Mouse (Mus musculus) forebrain, embryonic 10.5 days (tissue): ENCODE measurements at regions not wholly inside any gene's neighbourhood (a gene's known extent, or its start where the extent isn't known, plus 50 kb on each side); places are given as distances from the start of the nearest gene placed in this dataset.

Source experiments
- DNase-seq: peaks from one replicate; pipeline ENCODE4 v3.0.0-alpha.2; 2017; ENCODE audit warnings: low spot score; ENCODE audit errors: extremely low spot score
- H3K27ac ChIP-seq: fragments of 300-500 bp; sonication (generic); 2 replicates; pipeline ENCODE4 v1.5.1; 2016; ENCODE audit warnings: mild to moderate bottlenecking
- H3K27me3 ChIP-seq: fragments of 300-500 bp; sonication (generic); 2 replicates; pipeline ENCODE4 v1.6.1; 2016; ENCODE audit warnings: mild to moderate bottlenecking; ENCODE audit not compliant: poor library complexity, severe bottlenecking
- H3K36me3 ChIP-seq: fragments of 300-500 bp; sonication (generic); replicated peaks from 2 replicates; pipeline ENCODE4 v1.6.1; 2016; ENCODE audit warnings: mild to moderate bottlenecking, moderate library complexity
- H3K4me1 ChIP-seq: fragments of 300-500 bp; sonication (generic); 2 replicates; pipeline ENCODE4 v1.6.1; 2016
- H3K4me3 ChIP-seq: fragments of 300-500 bp; sonication (generic); 2 replicates; pipeline ENCODE4 v1.5.1; 2016; ENCODE audit warnings: mild to moderate bottlenecking, moderate library complexity
- H3K9me3 ChIP-seq: fragments of 300-500 bp; sonication (generic); 2 replicates; pipeline ENCODE4 v1.6.1; 2016; ENCODE audit warnings: mild to moderate bottlenecking, moderate library complexity
- WGBS: fragments of 180-500 bp; shearing (Covaris S2); methylation state at CpG from one replicate; pipeline ENCODE4 v1.1.7; 2016; 5-methylcytosine and 5-hydroxymethylcytosine counted together

DNA sequence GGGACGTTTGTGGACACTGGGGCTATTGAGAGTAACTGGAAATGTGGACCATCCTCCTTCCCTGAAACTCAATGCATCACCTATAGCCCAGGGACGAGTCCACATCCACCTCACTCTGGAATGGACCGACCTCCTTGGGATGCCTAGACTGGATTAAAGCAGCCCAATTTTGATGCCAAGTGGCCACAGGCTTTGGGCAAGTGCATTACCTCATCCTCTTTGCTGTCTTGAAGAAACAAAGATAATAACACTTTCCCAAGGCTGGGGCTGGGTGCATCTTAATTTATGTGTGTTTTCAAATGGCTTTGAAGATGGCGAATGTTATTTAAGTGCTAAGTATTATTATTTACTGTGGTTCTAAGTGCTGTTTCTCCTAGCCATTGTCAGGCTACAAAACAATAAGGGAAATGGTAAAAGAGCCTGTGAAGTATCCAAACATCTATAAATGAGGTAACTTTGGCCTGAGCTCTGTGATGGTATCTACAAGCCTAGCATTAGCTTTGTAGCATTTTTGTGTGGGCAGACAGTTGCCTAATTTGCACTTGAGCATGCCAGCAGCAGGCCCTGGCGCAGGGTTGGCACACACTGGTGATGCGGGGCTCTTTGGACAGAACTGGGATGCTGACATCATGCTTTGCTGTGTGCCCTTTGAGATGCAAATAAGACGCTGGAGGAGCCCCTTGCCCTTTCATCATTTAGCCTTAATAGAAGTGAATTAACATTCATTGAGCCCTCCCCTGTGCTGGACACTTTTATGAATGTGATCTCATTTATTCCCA, 1423.7 kb downstream of the Gsdmc2 start:
- Histone ChIP-seq H3K9me3 (no peaks in the 10 kb centered on the region), H3K4me3 (no peak overlapping the region), H3K36me3 (no peaks in the 10 kb centered on the region), H3K27me3 (no peaks in the 10 kb centered on the region), H3K27ac (no peak overlapping the region), H3K4me1 (no peaks in the 10 kb centered on the region)
- WGBS, result 90% methylated on average over 7 of the region's 7 CpGs
- DNase-seq, result no peak

DNA sequence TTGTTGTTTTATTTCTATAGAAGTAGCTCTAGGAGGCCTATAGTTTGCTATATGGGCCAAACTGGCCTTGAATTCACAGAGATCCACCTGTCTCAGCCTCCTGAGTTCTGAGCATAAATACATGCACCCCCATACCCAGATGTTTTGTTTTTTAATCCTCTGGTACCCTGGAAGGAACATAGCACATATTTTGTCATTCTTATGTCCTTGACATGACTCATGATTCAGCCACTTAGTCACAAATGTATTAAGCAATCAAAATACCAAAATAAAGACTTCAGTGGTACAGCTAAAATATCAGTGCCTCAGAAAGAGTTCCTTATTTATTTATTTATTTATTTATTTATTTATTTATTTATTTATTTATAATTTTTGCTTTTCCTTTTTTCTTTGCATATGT, 1428.3 kb downstream of the Gsdmc2 start:
- Histone ChIP-seq H3K27ac (no peak overlapping the region), H3K27me3 (no peaks in the 10 kb centered on the region), H3K36me3 (no peaks in the 10 kb centered on the region), H3K9me3 (no peaks in the 10 kb centered on the region), H3K4me3 (no peak overlapping the region), H3K4me1 (no peaks in the 10 kb centered on the region)
- no peak for DNase-seq

DNA sequence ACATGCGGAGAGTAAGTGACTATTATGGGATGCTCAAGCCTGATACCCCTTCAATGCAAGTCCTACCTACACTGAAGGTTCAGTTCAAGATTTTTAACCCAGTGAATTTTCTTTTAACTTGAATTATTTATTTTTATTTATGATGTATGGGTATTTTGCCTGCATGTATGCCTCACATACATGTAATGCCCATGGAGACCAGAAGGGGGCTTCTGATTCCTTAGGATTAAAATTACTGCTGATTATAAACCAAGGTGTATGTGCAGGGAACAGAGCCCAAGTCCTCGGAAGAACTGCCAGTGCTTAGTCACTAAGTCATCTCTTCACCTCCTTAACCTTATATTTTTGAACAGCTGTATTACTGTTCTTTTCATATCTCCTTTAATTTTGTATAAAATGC, 1431.3 kb downstream of the Gsdmc2 start:
- Histone ChIP-seq H3K9me3 (no peaks in the 10 kb centered on the region), H3K36me3 (no peaks in the 10 kb centered on the region), H3K4me1 (no peaks in the 10 kb centered on the region), H3K27ac (no peak overlapping the region), H3K4me3 (no peak overlapping the region), H3K27me3 (no peaks in the 10 kb centered on the region)
- no peak for DNase-seq
- WGBS, result 96% methylated on average over 2 of the region's 2 CpGs

DNA sequence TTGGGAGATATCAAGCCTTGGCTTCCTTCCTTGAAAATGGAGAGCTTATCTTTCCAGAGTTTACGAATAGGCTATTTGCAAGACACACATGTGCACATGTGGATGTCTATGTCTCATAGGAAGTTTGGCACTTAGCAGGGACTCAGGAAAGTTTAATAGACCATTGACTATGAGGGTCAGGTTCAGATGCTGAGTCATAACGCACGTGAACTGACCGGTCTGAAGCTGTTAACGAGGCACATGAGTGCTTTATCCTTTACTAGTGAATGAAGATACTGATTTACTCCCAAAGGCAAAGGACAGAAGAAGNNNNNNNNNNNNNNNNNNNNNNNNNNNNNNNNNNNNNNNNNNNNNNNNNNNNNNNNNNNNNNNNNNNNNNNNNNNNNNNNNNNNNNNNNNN, 1442.8 kb downstream of the Gsdmc2 start:
- no peak overlapping the region for H3K4me3 ChIP-seq
- H3K36me3 ChIP-seq, result no peaks in the 10 kb centered on the region
- H3K4me1 ChIP-seq, result no peaks in the 10 kb centered on the region
- 83% methylated on average over 5 of the region's 5 CpGs for WGBS
- no peak for DNase-seq
- H3K27me3 ChIP-seq, result no peaks in the 10 kb centered on the region
- H3K27ac ChIP-seq, result no peak overlapping the region
- no peaks in the 10 kb centered on the region for H3K9me3 ChIP-seq

DNA sequence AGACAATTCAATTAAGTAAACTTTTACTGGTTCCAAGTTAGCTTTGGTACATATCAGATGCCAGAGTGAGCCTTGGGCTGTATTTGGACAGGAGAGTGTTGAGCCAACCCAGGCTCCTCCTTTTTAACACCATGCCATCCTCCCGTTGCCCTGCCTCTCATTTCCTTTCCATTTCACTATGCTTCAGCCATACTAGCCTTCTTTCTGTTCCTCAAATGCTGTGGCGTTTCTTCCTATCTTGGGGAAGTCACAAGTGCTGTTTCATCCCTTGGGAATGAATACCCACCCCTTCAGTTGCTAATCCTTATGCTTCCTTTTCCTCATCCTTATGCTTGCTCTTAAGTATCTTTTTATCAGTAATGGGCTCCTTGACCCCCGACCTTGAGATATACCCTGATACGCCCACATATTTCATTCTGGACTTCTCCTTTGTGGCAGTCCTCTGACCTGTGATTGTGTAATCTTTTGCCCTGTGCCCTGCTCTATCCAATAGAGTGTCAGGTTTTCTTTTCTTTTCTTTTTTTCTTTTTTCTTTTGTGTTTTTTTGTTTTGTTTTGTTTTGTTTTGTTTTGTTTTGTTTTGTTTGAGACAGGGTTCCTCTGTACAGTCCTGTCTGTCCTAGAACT, 1443.9 kb downstream of the Gsdmc2 start:
- no peaks in the 10 kb centered on the region for H3K9me3 ChIP-seq
- DNase-seq, result no peak
- H3K27me3 ChIP-seq, result no peaks in the 10 kb centered on the region
- H3K36me3 ChIP-seq, result no peaks in the 10 kb centered on the region
- H3K4me1 ChIP-seq, result no peaks in the 10 kb centered on the region
- H3K4me3 ChIP-seq, result no peak overlapping the region
- no peak overlapping the region for H3K27ac ChIP-seq
- 78% methylated on average over 4 of the region's 4 CpGs for WGBS

DNA sequence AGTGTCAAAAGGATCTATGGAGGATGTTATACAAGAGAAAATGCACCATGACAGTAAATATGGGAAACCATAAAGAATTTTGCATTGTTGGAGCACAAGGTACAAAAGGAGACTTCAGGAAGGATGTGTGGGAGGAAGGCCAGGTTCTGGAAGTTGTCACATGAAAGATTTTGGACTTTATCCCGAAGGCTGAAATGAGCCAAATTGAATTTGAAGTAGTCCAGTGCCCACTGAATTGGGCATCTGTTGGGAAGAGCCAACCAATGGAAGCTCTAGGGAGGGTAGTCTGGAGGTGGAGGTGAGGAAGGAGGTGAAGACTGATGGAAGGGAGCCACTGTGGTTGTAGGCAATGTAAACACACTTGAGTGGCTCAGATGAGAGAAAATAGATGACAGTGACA, 1445.6 kb downstream of the Gsdmc2 start:
- no peak for DNase-seq
- Histone ChIP-seq H3K4me3 (no peak overlapping the region), H3K4me1 (no peaks in the 10 kb centered on the region), H3K27me3 (no peaks in the 10 kb centered on the region), H3K36me3 (no peaks in the 10 kb centered on the region), H3K27ac (no peak overlapping the region), H3K9me3 (no peaks in the 10 kb centered on the region)
- WGBS, result 89% methylated on average over 1 of the region's 1 CpGs

DNA sequence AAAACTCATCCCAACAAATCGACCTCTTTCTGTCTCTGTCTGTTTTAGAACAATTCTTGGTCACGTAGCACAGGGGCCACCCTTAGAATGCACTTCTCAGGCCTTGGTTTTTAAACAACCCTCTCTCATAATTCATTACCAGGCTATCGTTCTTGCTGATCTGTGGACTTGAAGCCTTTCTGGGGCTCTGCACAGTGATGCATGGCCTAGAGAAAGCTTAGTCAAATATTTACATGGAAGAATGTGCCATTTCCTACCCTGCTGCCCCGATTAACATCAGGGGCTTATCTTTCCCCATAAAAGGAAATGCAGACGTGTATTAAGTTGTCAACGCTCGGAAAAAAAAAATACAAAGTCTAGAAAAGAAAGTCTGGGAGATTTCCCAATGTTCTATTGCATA, 1448.0 kb downstream of the Gsdmc2 start:
- no peaks in the 10 kb centered on the region for H3K9me3 ChIP-seq
- H3K4me3 ChIP-seq, result no peak overlapping the region
- no peak overlapping the region for H3K27ac ChIP-seq
- no peaks in the 10 kb centered on the region for H3K27me3 ChIP-seq
- H3K36me3 ChIP-seq, result no peaks in the 10 kb centered on the region
- 91% methylated on average over 7 of the region's 7 CpGs for WGBS
- no peaks in the 10 kb centered on the region for H3K4me1 ChIP-seq
- no peak for DNase-seq

DNA sequence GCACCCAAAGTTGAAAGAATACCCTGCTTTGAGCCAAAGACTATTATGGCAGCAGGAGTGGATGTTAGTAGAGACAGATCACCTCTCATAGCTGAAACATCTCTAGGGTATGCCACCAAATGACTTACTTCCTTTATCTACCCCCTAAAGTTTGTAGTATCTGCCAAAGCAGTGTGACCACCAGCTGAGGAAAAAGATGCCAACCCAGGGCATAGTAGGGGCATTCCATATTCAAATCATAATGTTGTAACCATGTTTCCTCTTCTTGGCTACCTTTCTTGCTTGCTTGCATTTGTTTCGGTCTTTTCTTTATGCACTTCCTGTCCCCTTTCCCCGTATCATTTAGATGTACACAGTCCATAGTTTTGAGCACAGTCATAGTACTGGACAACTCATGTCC, 1449.6 kb downstream of the Gsdmc2 start:
- 91% methylated on average over 2 of the region's 2 CpGs for WGBS

DNA sequence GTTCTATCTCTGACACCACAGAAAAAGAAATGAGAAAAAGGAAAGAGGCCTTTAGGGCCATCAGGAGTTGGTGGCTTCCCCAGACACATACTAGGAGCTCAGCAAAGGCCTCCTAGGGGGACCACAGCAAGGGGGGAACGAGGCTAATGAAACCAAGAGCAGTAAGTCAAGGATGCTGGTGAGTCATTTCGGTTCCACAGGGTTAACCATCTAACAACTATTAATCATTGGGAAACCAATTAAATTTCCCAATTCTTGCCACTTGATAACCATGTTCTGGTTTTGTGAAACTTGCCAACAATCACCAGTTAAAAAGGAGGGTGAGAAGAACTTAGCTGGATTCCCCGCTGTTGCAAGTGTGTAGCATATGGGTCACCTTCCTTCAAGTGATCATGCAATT, 1451.6 kb downstream of the Gsdmc2 start:
- DNase-seq, result no peak
- H3K27ac ChIP-seq, result no peak overlapping the region
- 85% methylated on average over 3 of the region's 3 CpGs for WGBS
- no peaks in the 10 kb centered on the region for H3K4me1 ChIP-seq
- no peaks in the 10 kb centered on the region for H3K27me3 ChIP-seq
- H3K9me3 ChIP-seq, result no peaks in the 10 kb centered on the region
- no peaks in the 10 kb centered on the region for H3K36me3 ChIP-seq
- no peak overlapping the region for H3K4me3 ChIP-seq

More for the DNA sequence above, 1449.6 kb downstream of the Gsdmc2 start:
- no peak overlapping the region for H3K27ac ChIP-seq
- H3K4me1 ChIP-seq, result no peaks in the 10 kb centered on the region
- no peak for DNase-seq
- no peaks in the 10 kb centered on the region for H3K27me3 ChIP-seq
- H3K9me3 ChIP-seq, result no peaks in the 10 kb centered on the region
- no peak overlapping the region for H3K4me3 ChIP-seq
- no peaks in the 10 kb centered on the region for H3K36me3 ChIP-seq

DNA sequence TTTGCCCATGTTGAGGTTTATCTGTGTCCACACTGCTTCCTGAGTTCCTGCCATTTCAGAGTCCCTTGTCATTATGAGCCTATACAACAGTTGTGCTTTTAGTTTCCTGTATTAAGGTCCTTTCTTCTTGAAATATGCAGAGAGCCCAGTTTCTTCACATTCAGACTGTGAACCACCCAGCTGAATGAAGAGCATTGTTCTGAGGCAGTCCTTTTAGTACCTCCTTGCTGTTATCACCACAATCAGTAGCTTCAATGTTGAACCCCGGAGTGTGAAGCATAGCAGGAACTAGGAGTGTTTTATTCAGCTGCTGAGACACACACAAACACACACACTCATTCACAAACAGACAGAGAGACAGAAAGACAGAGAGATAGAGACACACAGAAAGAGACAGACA, 1452.1 kb downstream of the Gsdmc2 start:
- Histone ChIP-seq H3K4me3 (no peak overlapping the region), H3K4me1 (no peaks in the 10 kb centered on the region), H3K9me3 (no peaks in the 10 kb centered on the region), H3K27me3 (no peaks in the 10 kb centered on the region), H3K36me3 (no peaks in the 10 kb centered on the region), H3K27ac (no peak overlapping the region)
- WGBS, result 59% methylated on average over 1 of the region's 1 CpGs
- DNase-seq, result no peak

DNA sequence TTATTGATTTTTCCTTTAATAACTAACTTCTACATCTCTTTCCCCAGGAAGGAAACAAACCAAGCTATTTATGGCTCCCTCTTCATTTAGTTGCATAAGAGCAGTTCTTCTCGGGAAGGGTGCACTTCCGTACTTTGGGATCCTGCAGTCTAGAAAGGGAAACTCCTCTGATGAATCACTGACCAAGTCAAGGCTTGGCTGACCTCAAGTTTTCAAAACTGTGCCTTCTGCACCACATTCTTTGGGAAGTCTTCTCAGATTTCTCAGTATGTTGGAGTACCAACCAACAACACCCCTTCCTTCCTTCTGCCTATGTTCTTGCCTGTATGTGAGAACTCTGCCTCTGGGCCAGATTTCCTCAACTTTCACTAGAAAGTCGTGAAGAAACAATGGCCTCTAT, 1452.6 kb downstream of the Gsdmc2 start:
- 79% methylated on average over 3 of the region's 3 CpGs for WGBS
- no peaks in the 10 kb centered on the region for H3K4me1 ChIP-seq

DNA sequence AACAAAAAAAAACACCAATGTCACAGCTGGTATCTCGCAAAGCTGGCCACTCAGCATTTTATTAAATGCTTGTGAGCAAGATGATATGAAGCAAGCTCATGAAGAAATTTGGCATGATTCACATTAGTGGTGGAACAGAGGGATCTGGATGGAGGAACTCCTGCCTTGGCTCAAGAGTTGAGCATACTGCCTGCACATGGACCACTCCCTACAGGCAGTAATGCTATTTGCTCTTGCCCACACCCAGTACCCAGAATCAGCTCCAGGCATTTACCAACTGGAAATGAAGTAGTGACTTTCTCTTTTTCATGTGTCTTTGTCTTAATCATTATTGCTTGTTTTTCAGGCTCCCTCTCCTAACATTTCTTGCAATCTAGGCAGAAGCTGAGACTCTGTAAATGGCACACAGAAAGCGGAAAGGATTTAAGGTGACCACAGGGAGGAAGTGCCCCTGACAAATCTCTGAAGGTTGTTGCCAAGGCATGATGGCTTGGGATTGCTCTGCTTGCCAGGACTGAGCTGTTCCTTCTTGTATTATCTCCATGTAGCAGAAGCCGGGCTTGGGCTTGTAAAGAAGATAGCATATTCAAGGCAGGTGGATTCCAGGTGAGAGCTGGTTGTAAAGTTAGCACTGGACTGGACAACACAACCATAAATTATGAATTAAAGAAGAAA, 1455.4 kb downstream of the Gsdmc2 start:
- H3K4me1 ChIP-seq, result no peaks in the 10 kb centered on the region
- no peaks in the 10 kb centered on the region for H3K27me3 ChIP-seq
- no peak overlapping the region for H3K4me3 ChIP-seq
- 93% methylated on average over 3 of the region's 3 CpGs for WGBS
- H3K27ac ChIP-seq, result no peak overlapping the region
- no peak for DNase-seq
- no peaks in the 10 kb centered on the region for H3K9me3 ChIP-seq
- no peaks in the 10 kb centered on the region for H3K36me3 ChIP-seq

More for the DNA sequence above, 1452.6 kb downstream of the Gsdmc2 start:
- no peak for DNase-seq
- Histone ChIP-seq H3K27me3 (no peaks in the 10 kb centered on the region), H3K4me3 (no peak overlapping the region), H3K27ac (no peak overlapping the region), H3K36me3 (no peaks in the 10 kb centered on the region), H3K9me3 (no peaks in the 10 kb centered on the region)

DNA sequence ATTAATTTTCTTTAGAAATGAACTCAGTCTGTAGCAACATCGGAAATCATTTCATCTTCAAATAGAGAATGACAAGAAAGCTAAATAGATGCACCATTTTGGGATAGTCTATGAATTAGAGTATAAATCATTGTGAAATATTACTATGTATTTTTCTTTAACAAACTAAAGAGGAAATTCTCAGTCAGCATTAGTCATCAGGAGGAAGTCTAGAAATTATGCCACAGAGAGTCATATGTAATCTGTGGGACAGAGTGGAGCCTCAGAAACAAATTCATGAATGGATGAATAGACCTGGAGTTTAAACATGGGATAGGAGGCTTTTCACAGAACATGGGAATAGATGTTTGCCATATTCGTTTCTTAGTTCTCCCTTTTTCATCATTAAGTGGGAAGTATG, 1459.4 kb upstream of the A1bg start:
- no peak for DNase-seq
- H3K27ac ChIP-seq, result no peak overlapping the region
- WGBS, result 79% methylated on average over 2 of the region's 2 CpGs

More for the DNA sequence above, 1459.4 kb upstream of the A1bg start:
- no peaks in the 10 kb centered on the region for H3K9me3 ChIP-seq
- H3K36me3 ChIP-seq, result no peaks in the 10 kb centered on the region
- no peaks in the 10 kb centered on the region for H3K27me3 ChIP-seq
- no peaks in the 10 kb centered on the region for H3K4me1 ChIP-seq
- H3K4me3 ChIP-seq, result no peak overlapping the region
